Mouse (Mus musculus) lung, postnatal 10 days (tissue): ENCODE results near the gene Slc26a1.
"Not testable (repeated sequence)": the region's sequence is repeated elsewhere in the genome, so short reads cannot be mapped to it uniquely, and the experiment has no call there.

Source experiments
- DNase-seq: peaks from one replicate; pipeline ENCODE4 v3.0.0; 2021

The Slc26a1 gene

GRCm38 (mm10) chr5:108655381-108655780 is 20.0 kb downstream of the Slc26a1 start:
- DNase-seq, result no peak

GRCm38 (mm10) chr5:108654444-108654990 is 20.9 kb downstream of the Slc26a1 start:
- DNase-seq, result no peak

GRCm38 (mm10) chr5:108653341-108653740 is 22.0 kb downstream of the Slc26a1 start:
- DNase-seq, result no peak

- peak; percentile 77 for DNase-seq
Measured at GRCm38 (mm10) chr5:108651823-108652222, 23.5 kb downstream of the Slc26a1 start.

- DNase-seq, result no peak
Measured at GRCm38 (mm10) chr5:108651136-108651720, 24.1 kb downstream of the Slc26a1 start.

GRCm38 (mm10) chr5:108650341-108650740 is 25.0 kb downstream of the Slc26a1 start:
- DNase-seq, result no peak

GRCm38 (mm10) chr5:108648937-108649576 is 26.3 kb downstream of the Slc26a1 start:
- no peak for DNase-seq

- DNase-seq, result no peak
Measured at GRCm38 (mm10) chr5:108647820-108648465, 27.4 kb downstream of the Slc26a1 start.

- DNase-seq, result no peak
Measured at GRCm38 (mm10) chr5:108647311-108647710, 28.1 kb downstream of the Slc26a1 start.

GRCm38 (mm10) chr5:108646343-108646660 is 29.1 kb downstream of the Slc26a1 start:
- no peak for DNase-seq

GRCm38 (mm10) chr5:108645651-108646342 is 29.6 kb downstream of the Slc26a1 start:
- no peak for DNase-seq

GRCm38 (mm10) chr5:108643674-108644073 is 31.7 kb downstream of the Slc26a1 start:
- no peak for DNase-seq

- no peak for DNase-seq
Measured at GRCm38 (mm10) chr5:108636172-108636571, 39.2 kb downstream of the Slc26a1 start.

- not testable (repeated sequence) for DNase-seq
Measured at GRCm38 (mm10) chr5:108634088-108634487, 41.3 kb downstream of the Slc26a1 start.

GRCm38 (mm10) chr5:108633676-108634075 is 41.7 kb downstream of the Slc26a1 start:
- DNase-seq, result no peak

GRCm38 (mm10) chr5:108629634-108630483 is 45.5 kb downstream of the Slc26a1 start, which contains the start of the genes Gak and Tmem175:
Gene Gak, minus strand, starts transcription at chr5:108629755.
Gene Tmem175, plus strand, starts transcription at chr5:108629770.
- peak; percentile 95 for DNase-seq

GRCm38 (mm10) chr5:108628891-108629633 is 46.3 kb downstream of the Slc26a1 start:
- no peak for DNase-seq

- no peak for DNase-seq
Measured at GRCm38 (mm10) chr5:108626050-108626660, 49.2 kb downstream of the Slc26a1 start.

- no peak for DNase-seq
Measured at GRCm38 (mm10) chr5:108621870-108622269, 53.5 kb downstream of the Slc26a1 start.
